8 mouse cellular contexts compared by ENCODE assay signal in the genomic region with DNA sequence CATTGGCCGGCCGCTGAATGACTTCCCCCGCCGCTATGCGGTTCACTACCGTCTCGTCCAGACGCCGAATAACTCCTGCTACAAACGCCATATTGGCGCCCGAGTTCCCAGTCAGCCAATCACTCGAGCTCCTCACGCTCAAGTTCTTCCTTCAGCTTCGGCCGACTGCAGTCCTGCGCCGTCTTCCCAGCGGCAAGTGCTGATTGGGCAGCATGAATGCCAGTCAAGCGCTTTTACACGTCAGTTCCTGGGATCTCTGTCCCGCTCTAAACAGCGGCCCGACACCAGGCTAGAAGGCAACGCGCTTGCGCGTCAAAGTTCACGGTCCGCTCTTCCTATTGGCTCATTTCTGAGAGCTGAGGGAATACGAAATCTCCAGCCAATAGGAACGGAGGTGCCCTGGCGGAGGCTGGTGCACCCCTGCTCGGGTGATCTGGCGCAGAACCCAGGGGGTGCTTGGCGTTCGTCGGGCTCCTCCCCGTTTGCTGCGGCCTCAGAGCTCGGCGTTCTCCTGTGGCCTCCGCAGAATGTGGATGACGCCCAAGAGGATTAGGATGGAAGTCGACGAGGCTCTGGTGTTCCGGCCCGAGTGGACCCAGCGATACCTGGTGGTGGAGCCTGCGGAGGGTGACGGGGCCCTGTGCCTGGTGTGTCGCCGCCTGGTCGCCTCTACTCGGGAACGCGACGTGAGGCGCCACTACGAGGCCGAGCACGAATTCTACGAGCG. TPM values are rescaled to one million over a fixed set of nuclear protein-coding genes. Genes with fewer than 3 reads are reported as not detected.
DNase-seq lines count a peak whose midpoint lies in the region; ATAC-seq lines count a peak whose summit lies in the region.

Gene Mlh1 (minus strand): TSS at position 358 of the 727 bp plus-strand sequence.
Gene Epm2aip1 (plus strand): TSS at position 496 of the 727 bp plus-strand sequence.

- peaks cover 51% of the 10 kb centered on the region for H3K79me2 ChIP-seq in macrophage (ENCODE audit: inconsistent target)

- DNase-seq in WW6 (ENCODE audit: low read depth, low spot score): peak; percentile 99
- DNase-seq in cerebellum, postnatal 4 days (ENCODE audit: low spot score in 2 of 2): peak; percentile 99
- DNase-seq in gastrocnemius, adult 18-20 months (ENCODE audit: low spot score): peak; percentile 99
- DNase-seq in left cerebral cortex, adult 18-20 months (ENCODE audit: low spot score in 2 of 2): peak; percentile 100
- peak; percentile 100 for DNase-seq in right cerebral cortex, adult 18-20 months
- peak; percentile 99 for DNase-seq in urinary bladder, postnatal 10 days (ENCODE audit: low spot score)

- ATAC-seq in hindbrain, embryonic 16.5 days: peak; percentile 100

- peak within 1 kb of the TSS; percentile 87 for H3K4me3 ChIP-seq in hindbrain, embryonic 16.5 days (ENCODE audit: low read length)
- H3K4me3 ChIP-seq in macrophage (ENCODE audit: inconsistent target): peak within 1 kb of the TSS; percentile 76

- H3K4me2 ChIP-seq in hindbrain, embryonic 16.5 days (ENCODE audit: low read length): peak within 1 kb of the TSS; percentile 79

- H3K27me3 ChIP-seq in hindbrain, embryonic 16.5 days (replicated peaks; ENCODE audit: control insufficient read depth, insufficient read depth, low read length): no peaks in the 10 kb centered on the region

- peaks cover 44% of the 10 kb centered on the region for H3K4me1 ChIP-seq in hindbrain, embryonic 16.5 days (ENCODE audit: control insufficient read depth, insufficient read depth, low read depth, low read length)

- H3K27ac ChIP-seq in hindbrain, embryonic 16.5 days (ENCODE audit: low read depth, low read length): peak within 1 kb of the TSS; percentile 97
- peak within 1 kb of the TSS; percentile 73 for H3K27ac ChIP-seq in macrophage

- no peaks in the 10 kb centered on the region for H3K9me3 ChIP-seq in hindbrain, embryonic 16.5 days (ENCODE audit: control insufficient read depth, low read length)

- under 1% methylated on average over 64 of the region's 64 CpGs for WGBS in hindbrain, embryonic 16.5 days
- under 1% methylated on average over 64 of the region's 64 CpGs for WGBS in macrophage (ENCODE audit: missing documents)

- H3K9ac ChIP-seq in hindbrain, embryonic 16.5 days (ENCODE audit: low read depth, low read length): peak within 1 kb of the TSS; percentile 94

- peaks cover 5% of the 10 kb centered on the region for H3K36me3 ChIP-seq in hindbrain, embryonic 16.5 days (ENCODE audit: control insufficient read depth, insufficient read depth, low read length)
- no peaks in the 10 kb centered on the region for H3K36me3 ChIP-seq in macrophage (ENCODE audit: inconsistent target)

RNA-seq across cellular contexts. Expression of gene Mlh1, which starts in this region (rescaled TPM):
- 1 to 10 TPM; 5.4 to 6.4 TPM for total RNA-seq in gastrocnemius, adult 18-20 months (2021)
- polyA plus RNA-seq in hindbrain, embryonic 16.5 days (2015; fragmentation: Nextera tagmentation; extraction: Ambion mirVana): 25.5 and 29.2 TPM in 2 replicates
- total RNA-seq in left cerebral cortex, adult 18-20 months (2021): 10 to 100 TPM; 17.1 to 17.3 TPM
- total RNA-seq in macrophage (2018; cell fraction: chromatin; rRNA removed): 10 to 100 TPM in 24 of 26 experiments, 1 to 10 TPM in 2; 8.5 to 83.2 (median 49.4) TPM
- 10 to 100 TPM in 1 of 26 experiments, 1 to 10 TPM in 25; 2.9 to 10.0 (median 5.8) TPM for total RNA-seq in macrophage (2018; cell fraction: cytosol; rRNA removed)
- total RNA-seq in macrophage (2018; cell fraction: nucleus; rRNA removed): 10 to 100 TPM in 17 of 26 experiments, 1 to 10 TPM in 9; 4.3 to 63.8 (median 23.8) TPM
- polyA plus RNA-seq in macrophage (2018): 8.0 to 9.8 TPM (median 8.2 TPM) in 3 replicates

RNA-seq across cellular contexts. Expression of gene Epm2aip1, which starts in this region (rescaled TPM):
- total RNA-seq in gastrocnemius, adult 18-20 months (2021): 10 to 100 TPM; 19.7 to 20.4 TPM
- 46.2 and 60.4 TPM in 2 replicates for polyA plus RNA-seq in hindbrain, embryonic 16.5 days (2015; fragmentation: Nextera tagmentation; extraction: Ambion mirVana)
- 10 to 100 TPM; 87.2 to 87.9 TPM for total RNA-seq in left cerebral cortex, adult 18-20 months (2021)
- total RNA-seq in macrophage (2018; cell fraction: chromatin; rRNA removed): 10 to 100 TPM; 19.7 to 67.0 (median 30.2) TPM
- 1 to 10 TPM; 2.1 to 7.8 (median 4.0) TPM for total RNA-seq in macrophage (2018; cell fraction: cytosol; rRNA removed)
- 10 to 100 TPM; 19.3 to 71.7 (median 29.0) TPM for total RNA-seq in macrophage (2018; cell fraction: nucleus; rRNA removed)
- 3.7 to 9.6 TPM (median 6.4 TPM) in 3 replicates for polyA plus RNA-seq in macrophage (2018)

Comparison
In these comparisons a context has a peak if more than half of its experiments do, and no peak if none do; other contexts are left out.
1. Peak in every context shown above with its lines: DNase-seq, ATAC-seq, H3K4me3 ChIP-seq and H3K27ac ChIP-seq.
2. RNA of gene Epm2aip1 (total RNA-seq): 87.2 to 87.9 TPM in left cerebral cortex, adult 18-20 months; 19.7 to 20.4 TPM in gastrocnemius, adult 18-20 months; every median in the first group is over 4 times any median in the second.